Mouse (Mus musculus): ENCODE data around the gene Ermard.

Ermard gene

DNA sequence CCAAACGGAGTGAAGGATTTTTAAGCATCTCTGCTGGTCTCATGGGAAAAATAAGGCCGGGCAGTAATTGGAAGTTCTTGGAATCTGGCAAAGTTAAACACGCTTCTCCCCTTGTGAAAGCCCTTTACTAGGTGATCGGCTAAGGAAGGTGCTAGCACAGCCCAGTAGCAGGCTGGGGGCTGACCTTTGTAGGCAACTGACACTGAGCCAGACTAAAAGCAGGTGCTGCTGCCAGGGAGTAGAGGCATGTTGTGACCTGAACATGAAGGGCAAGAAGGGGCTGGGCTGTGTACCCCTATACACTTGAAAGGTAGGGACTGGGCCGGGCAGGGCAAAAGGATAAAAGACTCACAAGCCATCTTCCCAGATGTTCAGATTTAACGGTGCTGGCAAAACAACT lies 19.3 kb downstream of the Ermard start:
- DNase-seq (ENCODE audit: low spot score in 2 of 2) = no peak

DNA sequence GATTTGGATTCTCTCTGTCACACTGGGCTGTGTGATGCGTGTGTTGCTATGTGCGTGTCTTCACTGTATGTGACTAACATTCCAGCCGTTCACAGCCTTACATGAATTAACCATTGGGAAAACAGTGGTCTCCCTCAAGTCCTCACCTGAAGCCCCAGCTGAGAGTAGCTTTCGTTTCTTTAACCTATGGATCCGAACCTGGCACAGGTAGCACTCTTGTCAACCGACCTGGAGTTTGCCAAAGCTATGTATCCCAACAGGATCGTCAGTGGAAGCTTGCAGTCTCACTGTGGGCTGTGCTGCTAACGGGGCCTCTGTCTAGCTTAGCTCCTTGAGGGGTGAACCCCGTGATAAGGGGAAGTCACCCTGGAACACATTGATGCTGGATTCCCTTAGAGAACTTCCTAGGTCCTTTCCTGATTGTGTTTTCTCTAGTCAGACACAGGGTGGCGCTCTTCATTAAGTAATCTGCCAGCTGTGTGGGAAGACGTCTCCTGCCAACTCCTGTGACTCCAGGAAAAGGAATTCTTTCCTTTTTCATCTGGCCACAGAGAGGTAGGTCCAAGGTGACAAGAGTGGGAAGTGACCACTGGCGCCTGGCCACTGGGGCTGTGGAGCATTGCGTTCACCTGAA lies 24.5 kb downstream of the Ermard start:
- no peak for DNase-seq (ENCODE audit: low spot score in 2 of 2)

DNA sequence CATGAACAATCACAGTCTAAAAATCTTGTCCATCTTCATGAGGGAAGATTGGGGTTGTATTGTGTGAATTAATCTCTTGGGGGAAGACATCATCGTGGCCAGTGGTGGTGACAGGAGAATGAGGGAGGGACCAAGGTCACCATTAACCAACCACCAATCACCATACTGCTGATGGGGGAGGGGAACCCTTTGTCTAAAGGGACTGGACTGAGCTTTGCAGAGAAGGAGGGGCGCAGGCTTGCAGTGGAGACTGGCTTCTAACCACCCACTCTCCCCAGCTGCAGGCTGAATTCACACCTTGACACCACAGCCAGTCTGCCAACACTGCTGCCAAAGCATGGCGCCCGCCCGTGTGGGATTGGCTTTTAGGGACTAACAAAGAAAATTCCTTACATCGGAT lies 25.1 kb downstream of the Ermard start:
- DNase-seq (ENCODE audit: low spot score in 2 of 2) = no peak

DNA sequence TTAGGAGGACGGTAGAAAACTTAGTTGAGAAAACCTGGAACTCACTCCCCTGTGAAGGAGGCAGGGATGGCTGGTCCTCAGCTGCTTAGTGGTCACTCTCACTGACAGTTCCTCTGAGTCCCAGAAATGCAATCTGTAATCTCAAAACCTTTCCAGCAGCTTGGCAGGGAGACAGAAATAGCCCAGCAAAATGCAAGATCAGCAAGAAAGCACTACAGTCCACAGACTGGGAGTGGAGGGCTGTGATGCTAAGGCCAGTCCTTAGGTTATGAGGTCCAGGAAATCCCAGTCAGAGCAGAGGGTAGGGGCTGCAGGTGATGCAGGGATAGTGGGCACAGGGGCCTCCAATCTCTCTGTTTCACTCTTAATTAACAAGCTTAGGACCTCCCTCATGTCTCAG lies 25.9 kb downstream of the Ermard start:
- no peak for DNase-seq (ENCODE audit: low spot score in 2 of 2)

DNA sequence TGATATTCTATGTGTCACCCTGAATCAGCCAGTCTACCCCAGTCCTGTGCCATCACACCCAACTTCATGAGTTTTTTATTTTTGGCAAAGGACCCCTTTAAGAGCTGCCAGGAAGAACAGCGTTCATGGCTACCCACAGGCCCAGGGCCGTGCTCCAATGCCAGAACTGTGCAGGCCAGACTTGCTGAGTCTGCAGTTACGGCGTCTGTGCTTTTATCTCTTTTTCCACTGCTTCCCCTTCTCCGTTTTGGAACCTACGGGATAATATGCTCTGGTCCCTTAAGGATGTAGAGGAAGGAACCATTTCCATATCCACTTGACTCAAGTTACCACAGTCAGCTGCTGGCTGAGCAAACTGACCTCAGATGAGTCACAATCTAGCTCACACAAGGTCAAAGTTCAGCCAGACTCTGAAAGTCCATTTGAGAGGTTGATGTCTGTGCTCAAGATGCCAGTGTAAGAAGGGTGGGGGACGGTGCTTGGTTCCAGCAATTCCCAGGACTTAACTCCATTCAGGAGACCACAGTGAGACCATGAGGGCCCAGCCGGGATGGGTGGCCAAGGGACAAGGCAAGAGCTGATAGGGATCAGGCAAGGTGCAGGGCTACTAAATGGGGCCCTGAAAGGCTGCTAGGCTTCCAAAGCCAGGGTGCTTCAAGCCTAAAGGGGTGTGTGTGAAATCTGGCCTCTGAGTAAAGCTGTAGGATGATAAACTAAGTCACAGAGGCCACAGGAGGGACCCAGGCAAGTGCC lies 27.2 kb downstream of the Ermard start:
- no peak for DNase-seq (ENCODE audit: low spot score in 2 of 2)

DNA sequence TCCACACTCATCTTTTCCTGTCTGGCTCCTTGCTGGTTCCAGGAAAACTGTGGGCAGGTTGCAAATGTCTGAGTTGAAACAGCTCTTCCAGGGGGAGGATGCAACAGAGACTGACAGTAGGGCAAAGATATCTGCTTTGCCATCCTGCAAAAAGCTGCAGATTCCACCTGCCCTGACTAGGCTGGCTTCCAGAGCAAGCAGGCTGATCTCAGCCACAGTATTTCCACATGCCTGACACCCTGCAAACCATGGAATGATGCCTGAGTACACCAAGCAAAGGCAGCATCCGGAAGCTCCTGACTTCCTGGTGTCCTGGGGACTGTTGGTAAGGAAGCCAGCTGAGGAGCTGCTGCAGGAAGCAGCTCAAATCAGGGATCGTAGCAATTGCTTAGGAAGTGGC lies 28.1 kb downstream of the Ermard start:
- DNase-seq (ENCODE audit: low spot score in 2 of 2) = no peak

DNA sequence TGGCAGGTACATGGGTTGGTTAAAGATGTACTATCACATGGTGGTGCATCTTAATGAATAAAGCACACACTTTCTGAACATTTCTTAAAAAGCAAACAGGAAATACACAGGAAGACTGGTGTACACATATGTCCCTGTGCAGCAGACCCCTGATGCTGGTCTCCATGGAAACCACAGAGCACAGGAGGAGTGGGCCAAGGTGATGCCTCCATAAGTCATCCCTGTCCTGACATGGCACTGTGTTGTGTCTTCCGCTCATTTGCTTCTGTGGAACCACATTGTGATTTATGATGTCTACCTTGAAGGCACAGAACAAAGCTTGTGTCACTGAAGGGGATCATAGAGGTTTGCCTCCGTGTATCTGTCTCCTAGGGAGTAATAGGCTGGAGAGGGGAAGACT lies 31.2 kb downstream of the Ermard start:
- DNase-seq (ENCODE audit: low spot score in 2 of 2) = no peak

DNA sequence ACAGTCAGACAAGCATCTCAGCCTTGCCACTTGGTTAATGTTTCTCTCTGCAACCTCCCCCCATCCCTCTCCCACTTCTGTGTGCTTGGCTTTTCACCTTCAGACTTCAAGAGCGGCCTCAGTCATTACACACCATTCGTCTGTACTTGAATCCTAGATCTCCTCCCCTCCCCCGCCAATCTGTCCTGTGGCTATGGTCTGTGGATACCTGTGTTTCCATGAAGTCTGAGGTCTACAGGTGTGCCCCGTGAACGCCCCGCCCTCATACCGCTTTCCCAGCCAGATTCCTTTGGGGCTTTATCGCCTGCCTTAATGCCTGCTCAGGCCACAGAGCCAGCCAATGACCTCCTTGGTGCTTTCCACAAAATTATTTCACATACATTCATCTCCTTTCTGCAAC lies 34.0 kb downstream of the Ermard start:
- no peak for DNase-seq (ENCODE audit: low spot score in 2 of 2)

DNA sequence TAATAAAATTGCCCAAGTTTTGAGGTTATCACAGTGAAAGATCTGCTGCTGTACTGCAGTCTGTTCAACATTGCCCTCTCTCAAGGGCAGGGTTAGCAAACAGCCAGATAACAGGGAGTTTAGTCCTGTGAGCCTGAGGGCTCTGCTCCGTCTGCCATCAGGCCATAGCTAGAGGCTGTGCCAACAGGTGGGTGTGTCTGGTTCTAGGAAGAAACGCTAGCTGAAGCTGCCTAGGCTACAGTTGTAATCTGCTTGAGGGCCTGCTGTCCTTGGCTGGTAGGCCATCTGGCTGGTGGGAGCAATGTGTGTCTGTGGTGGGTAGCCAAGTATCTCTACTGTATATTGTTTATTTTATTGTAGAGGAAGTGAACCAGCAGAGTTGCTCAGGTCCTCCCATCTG lies 36.5 kb downstream of the Ermard start:
- DNase-seq (ENCODE audit: low spot score in 2 of 2) = no peak

DNA sequence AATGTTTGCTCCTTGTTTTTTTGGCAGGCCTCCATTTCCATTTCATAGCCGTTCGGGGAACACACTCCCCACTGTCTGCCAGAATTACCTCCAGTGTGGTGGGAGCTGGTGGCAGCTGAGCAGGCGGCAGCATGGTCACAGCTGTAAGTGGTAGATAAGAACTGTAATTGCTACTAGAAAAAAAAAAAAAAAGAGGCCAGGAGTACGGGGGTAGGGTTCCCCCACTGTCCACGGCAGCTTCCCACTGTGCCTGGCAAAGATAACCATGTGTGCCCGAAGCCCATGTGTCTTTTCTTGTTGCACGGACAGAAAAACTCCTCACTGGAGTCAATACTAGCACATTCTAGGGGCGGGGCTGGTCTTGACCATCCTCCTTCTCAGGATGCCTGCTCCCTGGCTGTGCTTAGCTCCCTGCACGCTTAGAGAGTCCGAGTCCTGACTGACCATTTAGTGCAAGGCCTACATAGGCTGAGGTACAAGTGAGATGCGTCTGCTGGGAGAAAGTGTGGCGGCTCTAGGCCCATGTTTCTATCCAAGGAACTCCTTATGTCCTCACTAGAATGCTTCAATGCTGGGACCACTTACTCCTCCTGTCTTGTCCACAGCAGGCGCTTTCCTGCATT lies 43.3 kb downstream of the Ermard start:
- no peak for DNase-seq (ENCODE audit: low spot score in 2 of 2)

DNA sequence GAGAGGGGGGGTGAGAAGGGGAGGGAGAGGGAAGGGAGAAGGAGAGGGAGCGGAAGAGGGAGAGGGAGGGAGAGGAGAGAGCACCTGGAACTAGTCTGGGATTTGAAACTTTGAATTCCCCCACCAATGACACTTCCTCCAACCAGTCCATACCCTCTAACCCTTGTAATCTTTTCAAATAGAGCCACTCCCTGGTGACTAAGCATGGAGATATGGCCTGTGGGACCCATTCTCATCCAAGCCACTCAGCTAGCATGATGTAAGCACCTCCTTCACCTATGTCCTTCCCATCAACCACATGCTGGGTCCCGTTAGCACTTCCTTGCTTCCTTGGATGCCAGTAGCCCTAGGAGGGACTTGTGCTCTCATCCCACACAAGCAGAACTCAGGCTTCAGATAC lies 44.0 kb downstream of the Ermard start:
- no peak for DNase-seq (ENCODE audit: low spot score in 2 of 2)

DNA sequence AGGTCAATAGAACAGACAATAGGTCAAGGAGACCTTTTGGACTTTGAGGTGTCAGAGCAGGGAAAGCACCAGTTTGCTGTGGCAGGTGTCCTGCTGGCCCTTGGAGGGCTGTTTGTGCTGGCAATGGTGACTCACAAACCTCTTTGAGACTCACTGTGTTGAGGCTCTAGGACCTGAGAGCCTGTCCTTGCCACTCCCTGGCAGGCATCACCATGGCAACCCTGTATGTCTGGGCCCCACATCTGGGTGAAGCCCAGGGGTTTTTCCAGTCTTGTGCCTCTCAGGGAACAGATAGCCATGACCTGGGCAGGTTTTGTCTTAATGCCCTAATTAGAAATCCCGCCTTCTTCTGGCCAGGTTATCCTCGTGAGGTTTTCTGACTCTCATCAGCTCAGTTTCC lies 47.2 kb downstream of the Ermard start:
- no peak for DNase-seq (ENCODE audit: low spot score in 2 of 2)

DNA sequence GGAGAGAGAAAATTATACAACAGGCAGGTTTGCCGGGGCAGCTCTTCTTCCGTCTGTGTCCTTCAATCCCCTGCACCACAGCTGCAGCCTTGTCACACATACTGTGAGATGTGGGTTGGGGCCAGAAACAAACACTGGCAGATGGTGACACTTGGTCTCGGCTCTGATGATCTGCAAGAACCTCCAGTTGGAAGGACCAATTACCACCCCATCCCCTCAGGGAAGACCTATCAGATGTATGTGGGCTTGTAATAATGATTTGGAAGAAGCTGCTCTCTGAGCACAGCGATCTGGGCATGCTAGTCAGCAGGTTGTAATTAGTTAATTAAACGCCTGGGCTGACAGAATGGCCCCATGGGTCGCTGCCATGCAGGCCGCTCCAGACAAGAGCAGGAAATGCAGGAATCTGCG lies 47.6 kb downstream of the Ermard start:
- no peak for DNase-seq (ENCODE audit: low spot score in 2 of 2)

DNA sequence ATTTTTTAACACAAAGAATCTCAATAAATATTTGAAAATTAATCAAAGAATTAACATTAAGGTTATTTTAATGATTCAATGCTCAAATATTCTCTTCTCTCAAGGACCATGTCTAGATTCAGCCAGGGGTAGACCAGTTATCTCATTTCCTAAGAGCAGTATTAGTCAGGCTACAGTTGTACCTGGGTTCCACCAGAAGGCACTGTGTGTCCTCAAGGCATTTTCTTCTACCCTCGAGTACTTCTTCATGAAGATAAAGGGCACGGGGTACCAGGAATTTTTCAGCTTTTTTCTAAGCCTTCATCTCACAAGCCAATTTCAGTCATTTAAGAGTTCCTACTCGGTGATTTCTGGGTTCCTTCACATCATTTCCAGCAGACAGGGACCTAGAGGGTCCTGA lies 50.7 kb downstream of the Ermard start:
- DNase-seq (ENCODE audit: low spot score in 2 of 2) = no peak

DNA sequence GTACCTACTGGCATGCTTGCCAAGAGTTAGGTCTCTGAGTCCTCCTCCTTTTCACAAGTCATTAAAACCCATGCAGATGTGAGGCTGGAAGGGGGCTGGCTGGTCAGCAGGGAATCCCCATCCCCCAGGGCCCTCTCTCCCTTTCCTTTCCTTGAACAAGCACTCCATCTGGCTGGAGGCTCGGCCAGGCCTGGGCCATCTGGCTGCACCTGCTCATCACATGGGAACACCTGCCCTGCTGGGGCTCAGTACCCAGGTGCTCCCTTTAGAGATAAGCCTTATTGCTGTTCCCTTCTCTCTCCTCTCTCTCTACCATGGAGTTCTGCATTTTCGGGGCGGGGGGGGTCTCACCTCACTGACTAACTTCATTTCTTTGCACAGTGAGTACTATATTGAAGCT lies 52.5 kb downstream of the Ermard start:
- DNase-seq (ENCODE audit: low spot score in 2 of 2) = no peak

DNA sequence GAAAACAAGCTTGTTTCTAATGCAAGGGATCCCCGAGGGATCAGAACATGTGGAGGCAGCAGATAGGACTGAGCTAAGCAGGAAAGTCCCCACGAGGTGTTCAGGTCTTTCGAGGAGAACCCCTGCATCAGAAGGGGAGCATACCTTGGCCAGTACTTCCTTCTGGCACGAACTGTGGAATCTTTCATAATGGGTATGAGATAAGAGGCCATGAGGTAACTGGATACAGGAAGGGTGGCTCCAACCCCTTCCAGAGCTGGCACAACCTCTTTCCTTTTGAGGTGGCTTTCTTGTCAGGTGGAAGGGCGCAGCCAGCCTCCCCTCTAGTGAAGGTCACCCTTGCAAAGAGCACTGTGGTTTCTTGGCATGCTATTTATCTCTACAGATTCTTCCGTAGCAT lies 55.8 kb downstream of the Ermard start:
- no peak for DNase-seq (ENCODE audit: low spot score in 2 of 2)

DNA sequence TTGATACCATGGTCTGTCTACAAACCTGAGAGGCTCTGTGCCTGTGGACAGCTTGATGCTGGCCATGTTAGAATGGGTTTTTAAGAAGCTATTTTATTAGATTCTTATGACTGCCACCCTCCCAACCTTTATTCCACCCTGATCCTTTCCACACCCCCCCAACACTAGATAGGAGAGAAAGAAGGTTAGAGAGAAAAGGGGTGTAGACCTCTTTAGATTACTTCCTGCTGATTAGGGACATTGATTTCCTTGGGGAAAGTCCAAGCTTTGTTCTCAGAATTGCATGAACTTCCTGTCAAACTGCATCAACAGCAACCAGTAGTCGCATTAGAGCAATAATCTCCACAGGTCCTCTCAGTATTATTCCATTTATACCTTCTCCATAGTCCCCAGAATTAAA lies 57.7 kb downstream of the Ermard start:
- no peak for DNase-seq (ENCODE audit: low spot score in 2 of 2)

DNA sequence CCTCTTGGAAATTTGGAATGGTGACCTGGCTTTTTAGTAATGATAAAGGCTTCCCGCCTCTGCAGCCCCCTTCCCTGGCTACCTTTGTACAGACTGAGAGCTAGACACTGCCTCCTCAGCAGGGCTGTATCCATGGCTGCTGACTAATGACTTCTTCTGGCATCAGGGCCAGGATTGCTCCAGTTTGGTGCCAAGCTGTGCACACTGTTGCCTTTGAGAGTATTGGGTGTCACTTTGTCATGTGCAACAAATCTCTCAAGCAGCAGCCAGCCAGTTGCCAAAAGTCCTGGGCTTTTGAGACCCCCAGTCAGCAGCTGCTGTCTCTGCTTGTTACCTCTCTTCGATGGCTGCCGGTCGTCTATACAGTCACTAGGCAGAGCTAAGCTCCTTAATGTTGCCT lies 60.3 kb downstream of the Ermard start:
- DNase-seq (ENCODE audit: low spot score in 2 of 2) = no peak

DNA sequence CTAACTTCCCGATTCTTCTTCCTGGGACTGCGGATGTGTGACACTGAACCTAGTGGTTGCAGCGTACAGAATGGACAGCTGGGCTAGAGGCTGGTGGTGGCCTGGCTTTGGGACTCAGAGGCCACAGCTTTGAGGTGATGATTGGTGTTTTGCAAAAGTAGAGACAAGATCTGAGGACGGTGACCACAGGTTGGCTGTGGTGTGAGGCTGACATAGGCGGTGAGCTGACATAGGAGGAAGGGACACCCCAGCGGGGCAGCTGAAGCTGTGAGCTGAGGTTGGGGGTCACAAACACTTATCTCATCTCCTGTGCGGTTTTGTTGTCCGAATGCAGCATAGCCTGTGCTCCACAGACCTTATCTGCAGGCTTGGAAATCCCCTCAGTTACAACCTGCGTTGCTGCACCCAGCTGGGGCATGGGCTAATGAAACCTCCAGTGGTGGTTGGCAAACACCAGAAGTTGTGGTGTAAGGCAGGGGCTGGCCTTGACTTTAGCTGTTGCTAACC lies 66.2 kb downstream of the Ermard start:
- no peak for DNase-seq (ENCODE audit: low spot score in 2 of 2)

DNA sequence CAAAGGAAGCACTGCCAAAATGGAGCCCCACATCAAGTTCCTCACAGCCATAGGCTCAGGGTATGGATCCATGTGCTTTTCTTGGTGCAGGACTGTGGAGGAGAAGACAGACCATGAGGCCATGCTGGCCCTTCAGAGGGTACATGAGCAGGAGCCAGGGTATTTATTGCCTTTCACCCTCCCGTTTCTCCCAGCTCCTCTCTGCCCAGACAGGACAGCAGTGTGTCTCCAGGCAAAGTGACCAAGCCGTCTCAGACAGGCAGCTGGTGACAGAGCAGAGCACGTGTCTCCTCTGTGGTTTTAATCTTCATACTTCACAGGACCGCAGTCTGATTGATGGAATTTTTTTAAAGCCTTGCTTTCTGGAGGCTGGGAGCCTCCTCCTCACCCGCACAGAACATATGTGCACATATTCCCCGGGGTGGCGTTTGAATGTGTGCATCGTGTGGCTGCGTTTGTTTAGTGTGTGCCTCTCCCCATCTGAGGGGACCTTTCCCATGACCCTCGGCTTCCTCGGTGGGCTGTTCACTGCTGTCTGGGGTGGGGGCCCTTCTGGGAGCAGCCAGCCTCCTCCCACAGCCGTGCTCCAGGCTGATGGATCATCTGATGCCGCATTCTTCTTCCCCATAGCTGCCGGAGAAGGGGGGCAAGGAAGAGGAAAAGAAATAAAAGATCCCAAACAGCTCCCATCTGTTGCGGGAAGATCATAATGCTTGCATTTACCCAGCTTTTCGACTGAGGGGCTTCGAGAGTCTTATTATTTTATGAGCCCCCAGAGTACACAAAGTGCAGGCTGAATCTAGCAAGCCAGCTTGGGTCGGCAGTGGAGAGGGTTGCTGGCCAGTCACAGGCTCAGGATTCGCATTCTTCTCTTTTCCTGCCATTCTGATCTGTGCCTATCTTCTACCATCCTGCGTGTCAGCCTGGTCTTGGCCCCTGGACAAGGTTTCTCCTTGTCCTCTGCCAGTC lies 67.7 kb downstream of the Ermard start:
- no peak for DNase-seq (ENCODE audit: low spot score in 2 of 2)

DNA sequence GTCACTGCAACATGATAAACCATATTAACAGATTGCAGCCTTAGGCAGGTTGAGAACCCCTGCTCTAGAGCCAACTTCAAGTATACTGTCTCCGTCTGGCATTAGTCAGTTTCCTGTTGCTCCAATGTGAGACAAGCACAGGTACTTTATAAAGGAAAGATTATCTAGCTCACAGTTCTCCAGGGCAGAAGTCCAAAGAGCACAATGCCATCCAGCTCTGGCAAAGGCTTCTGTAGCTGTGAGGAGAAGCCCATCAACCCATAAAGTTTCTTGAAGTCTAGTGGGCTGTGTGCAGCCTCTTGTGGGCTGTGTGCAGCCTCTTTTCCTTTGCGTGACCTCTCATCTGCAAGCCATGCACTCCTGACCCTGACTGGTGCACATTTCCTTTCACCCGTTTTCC lies 74.5 kb downstream of the Ermard start:
- no peak for DNase-seq (ENCODE audit: low spot score in 2 of 2)

DNA sequence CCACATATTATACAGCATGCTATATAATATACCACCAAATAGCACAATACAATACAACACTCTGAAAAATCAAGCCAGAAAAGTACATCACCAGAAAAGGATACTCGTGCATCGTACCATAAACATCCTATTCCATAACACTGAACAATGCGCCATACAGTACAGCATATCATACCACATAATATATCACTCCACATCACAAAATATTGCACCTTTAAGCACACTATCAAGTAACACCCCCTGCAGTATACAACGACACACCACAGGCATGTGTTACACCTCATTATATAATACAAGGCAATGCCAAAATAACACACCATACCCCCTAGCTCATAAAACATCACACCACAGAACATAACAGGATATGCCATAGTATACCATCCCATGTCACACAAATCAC lies 79.1 kb downstream of the Ermard start:
- no peak for DNase-seq (ENCODE audit: low spot score in 2 of 2)
